Mouse (Mus musculus) heart, postnatal 36 days (tissue): Measurements from ENCODE around the gene Trank1. TPM values are rescaled to one million over a fixed set of nuclear protein-coding genes. Genes with fewer than 3 reads are reported as not detected.

Experiments used
- DNase-seq, 2 experiments: peaks; one replicate each; pipeline ENCODE4 v3.0.0; 2021 to 2022
- intact Hi-C: fragments of 180-260 bp; cut with DNase I; formaldehyde crosslinking; loops from one replicate; pipeline ENCODE4 v1.15.1; 2025
- total RNA-seq, 2 experiments: library from RNA; stranded (reverse); gene quantifications; 2 replicates each; pipeline ENCODE4 v1.2.3; 2021

The Trank1 gene
- total RNA-seq, 2 experiments from 2014 or later: not detected

DNA sequence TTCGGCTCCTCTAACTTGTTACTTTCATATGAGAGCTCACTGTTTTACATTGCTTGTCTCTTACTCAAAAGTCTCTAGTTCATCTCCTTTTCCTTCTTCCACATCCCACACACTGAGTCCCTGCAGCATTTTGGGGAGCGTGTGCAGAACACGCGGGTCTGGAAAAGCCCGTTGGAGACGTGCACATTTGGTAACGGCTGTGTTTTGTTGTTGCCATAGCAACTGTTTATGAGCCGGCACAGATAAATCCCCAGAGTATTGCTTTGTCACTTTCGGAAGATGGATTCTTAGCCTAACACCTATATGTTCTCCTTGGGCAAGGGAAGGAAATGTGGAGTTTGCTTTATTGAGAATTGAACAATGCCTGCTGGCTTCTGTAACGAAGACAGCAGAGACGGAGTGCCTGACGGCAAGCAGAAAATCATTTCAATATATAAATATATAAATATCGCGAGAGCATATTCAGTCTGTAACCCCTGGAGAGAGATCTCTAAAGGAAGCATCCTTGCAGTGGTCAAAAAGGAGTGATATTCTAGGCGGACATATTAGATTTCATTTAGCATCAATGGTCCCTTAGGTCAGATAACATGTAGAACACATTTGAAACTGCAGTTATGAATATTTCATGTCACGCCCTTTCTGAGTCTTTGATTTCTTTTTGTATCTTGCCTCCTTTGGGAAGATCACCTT lies 101.1 kb downstream of the Trank1 start:
- no peak for DNase-seq

DNA sequence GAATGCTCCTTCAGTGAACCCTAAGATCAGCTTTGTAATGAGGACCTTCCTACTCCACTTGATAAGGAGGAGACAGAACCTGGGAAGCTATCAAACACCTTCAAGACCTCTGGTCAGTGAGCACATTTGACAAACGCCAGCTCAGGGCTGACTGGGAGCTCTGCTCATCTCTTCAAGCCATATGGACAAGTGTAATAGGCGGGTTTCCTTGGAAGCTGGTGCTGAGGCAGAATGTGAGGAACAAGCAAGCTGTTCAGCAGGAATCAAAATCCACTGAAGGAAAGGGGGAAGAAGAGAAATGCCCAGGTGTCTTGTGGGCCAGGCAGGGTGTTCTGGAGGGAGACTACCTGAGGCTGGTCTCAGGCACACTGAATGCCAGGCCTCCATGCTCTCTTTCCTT lies 110.3 kb downstream of the Trank1 start:
- intact Hi-C loops: no loop called here
- no peak for DNase-seq

More for the DNA sequence above, 101.1 kb downstream of the Trank1 start:
- intact Hi-C loops: no loop called here

DNA sequence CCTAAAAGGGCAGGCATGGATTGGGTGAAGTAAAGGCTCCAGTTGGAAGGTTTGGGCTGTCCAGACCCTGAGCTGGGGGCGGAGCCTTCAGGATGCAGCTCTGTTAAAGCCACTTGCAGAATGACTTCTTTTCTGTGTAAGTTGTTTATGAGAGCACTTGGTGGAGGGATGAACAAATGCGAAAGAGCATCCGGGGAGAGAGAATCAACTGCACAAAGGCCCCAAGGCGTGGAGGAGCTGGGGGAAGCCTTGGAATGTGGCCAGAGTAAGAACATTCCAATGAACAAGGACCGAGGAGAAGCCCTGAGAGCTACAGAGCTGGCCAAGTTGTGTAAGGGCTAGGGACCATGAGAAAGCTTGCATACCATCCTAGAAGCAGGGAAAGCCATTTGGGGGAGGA lies 111.0 kb downstream of the Trank1 start:
- intact Hi-C loops: no loop called here
- DNase-seq: no peak

DNA sequence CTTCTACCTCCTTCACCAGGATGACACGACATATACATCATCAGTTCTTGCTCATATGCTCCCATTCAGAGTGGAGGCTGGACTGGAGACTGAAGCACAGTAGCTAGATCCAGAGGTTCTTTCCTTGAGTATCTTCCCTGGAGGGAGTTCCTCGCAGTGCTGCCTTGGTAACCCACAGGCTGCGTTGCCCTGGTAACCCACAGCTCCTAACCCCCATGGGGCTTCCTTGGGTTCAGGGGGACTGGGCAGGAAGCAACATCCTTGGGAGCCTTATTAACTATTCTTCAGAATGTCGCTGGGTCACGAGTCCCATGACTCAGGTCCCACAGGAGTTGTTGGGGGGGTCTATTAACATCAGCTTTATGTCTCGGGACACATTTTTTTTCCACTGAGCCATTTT lies 113.6 kb downstream of the Trank1 start:
- intact Hi-C loops: no loop called here
- peak; percentile 14 to 24 for DNase-seq

GRCm38 (mm10) chr9:111425952-111426351 lies 114.4 kb downstream of the Trank1 start:
- intact Hi-C loops: no loop called here
- DNase-seq: no peak

GRCm38 (mm10) chr9:111427891-111428555 lies 116.5 kb downstream of the Trank1 start:
- intact Hi-C loops: no loop called here
- DNase-seq: no peak

- no peak for DNase-seq
Observed at GRCm38 (mm10) chr9:111428698-111429362, 117.3 kb downstream of the Trank1 start.

DNA sequence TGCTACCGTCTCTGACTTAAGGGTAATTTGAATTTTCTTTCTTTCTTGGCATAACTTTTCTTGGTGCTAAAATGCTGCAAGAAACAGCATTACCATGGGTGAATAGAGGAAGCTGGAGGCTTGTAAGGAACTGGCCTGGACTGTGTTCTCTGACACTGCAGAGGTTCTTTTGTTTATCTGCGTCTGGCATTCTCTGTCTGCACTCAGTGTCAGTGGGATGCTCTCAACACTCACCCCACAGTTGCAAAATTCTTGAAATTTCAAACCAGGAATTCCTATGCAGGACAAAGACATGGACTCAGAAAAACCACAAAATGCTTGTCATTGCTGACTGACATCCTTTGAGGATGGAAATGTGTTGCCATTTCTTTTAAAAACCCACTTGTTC lies 117.8 kb downstream of the Trank1 start:
- DNase-seq: no peak
- intact Hi-C loops: no loop called here

More at GRCm38 (mm10) chr9:111428698-111429362, 117.3 kb downstream of the Trank1 start:
- intact Hi-C loops: no loop called here

GRCm38 (mm10) chr9:111435429-111435828 lies 123.9 kb downstream of the Trank1 start:
- DNase-seq: no peak
- intact Hi-C loops: no loop called here

GRCm38 (mm10) chr9:111438904-111439835 lies 127.6 kb downstream of the Trank1 start, which contains the start of gene Dclk3:
Dclk3 (plus strand) TSS chr9:111439081.
- intact Hi-C loops: no loop called here
- peak; percentile 24 to 28 for DNase-seq

- intact Hi-C loops: no loop called here
- DNase-seq: no peak
Observed at GRCm38 (mm10) chr9:111439836-111440201, 128.3 kb downstream of the Trank1 start.

GRCm38 (mm10) chr9:111440446-111440845 lies 128.9 kb downstream of the Trank1 start:
- no peak for DNase-seq
- intact Hi-C loops: no loop called here

GRCm38 (mm10) chr9:111441151-111441550 lies 129.6 kb downstream of the Trank1 start:
- DNase-seq: no peak
- intact Hi-C loops: no loop called here

Other genes starting within 250 kb of the Trank1 start
- gene Lrrfip2, start 194.1 kb upstream of the Trank1 start, total RNA-seq: 10 to 100 TPM; 93.5 to 97.6 TPM
- 1 to 10 TPM; 7.7 to 8.5 TPM for gene Mlh1, start 39.9 kb upstream of the Trank1 start, total RNA-seq
- 10 to 100 TPM; 17.1 to 25.1 TPM for gene Epm2aip1, start 39.8 kb upstream of the Trank1 start, total RNA-seq
- under 1 TPM; 0.24 to 0.39 TPM for gene Dclk3, start 127.3 kb downstream of the Trank1 start, total RNA-seq